Mouse (Mus musculus) forebrain, embryonic 11.5 days (tissue): ENCODE measurements at regions not wholly inside any gene's neighbourhood (a gene's known extent, or its start where the extent isn't known, plus 50 kb on each side); places are given as distances from the start of the nearest gene placed in this dataset.

Experiments used
- ATAC-seq: fragments of 200-750 bp; cut with Nextera tagmentation; replicated peaks from 2 replicates; pipeline ENCODE4 v1.8.0; 2017; ENCODE audit warnings: moderate TSS enrichment; ENCODE audit not compliant: low FRiP score
- DNase-seq: peaks from one replicate; pipeline ENCODE4 v3.0.0-alpha.2; 2017; ENCODE audit warnings: low spot score
- H3K27ac ChIP-seq: fragments of 300-500 bp; sonication (generic); 2 replicates; pipeline ENCODE4 v1.5.1; 2014; ENCODE audit warnings: low read depth, low read length
- H3K27me3 ChIP-seq: fragments of 300-500 bp; sonication (generic); 2 replicates; pipeline ENCODE4 v1.6.1; 2014; ENCODE audit warnings: mild to moderate bottlenecking, low read length, mixed read lengths; ENCODE audit not compliant: control insufficient read depth, insufficient read depth
- H3K36me3 ChIP-seq: fragments of 300-500 bp; sonication (generic); 2 replicates; pipeline ENCODE4 v1.6.1; 2014; ENCODE audit warnings: mild to moderate bottlenecking, low read length, moderate library complexity, mixed read lengths; ENCODE audit not compliant: control insufficient read depth, insufficient read depth
- H3K4me1 ChIP-seq: fragments of 300-500 bp; sonication (generic); replicated peaks from 2 replicates; pipeline ENCODE4 v1.6.1; 2014; ENCODE audit warnings: low read length, mixed read lengths; ENCODE audit not compliant: control insufficient read depth, insufficient read depth
- H3K4me2 ChIP-seq: fragments of 300-500 bp; sonication (generic); 2 replicates; pipeline ENCODE4 v1.6.1; 2014; ENCODE audit warnings: low read depth, mild to moderate bottlenecking, low read length, moderate library complexity, mixed read lengths; ENCODE audit not compliant: severe bottlenecking
- H3K4me3 ChIP-seq: fragments of 300-500 bp; sonication (generic); 2 replicates; pipeline ENCODE4 v1.5.1; 2014; ENCODE audit warnings: low read depth, low read length
- H3K9ac ChIP-seq: fragments of 300-500 bp; sonication (generic); 2 replicates; pipeline ENCODE4 v1.6.1; 2014; ENCODE audit warnings: low read length
- H3K9me3 ChIP-seq: fragments of 300-500 bp; sonication (generic); 2 replicates; pipeline ENCODE4 v1.6.1; 2016; ENCODE audit warnings: low read length, mixed read lengths; ENCODE audit not compliant: control insufficient read depth
- WGBS: fragments of 180-500 bp; shearing (Covaris S2); extraction: QIAGEN DNeasy Blood & Tissue Kit; methylation state at CpG from one replicate; pipeline ENCODE4 v1.1.7; 2014; 5-methylcytosine and 5-hydroxymethylcytosine counted together

DNA sequence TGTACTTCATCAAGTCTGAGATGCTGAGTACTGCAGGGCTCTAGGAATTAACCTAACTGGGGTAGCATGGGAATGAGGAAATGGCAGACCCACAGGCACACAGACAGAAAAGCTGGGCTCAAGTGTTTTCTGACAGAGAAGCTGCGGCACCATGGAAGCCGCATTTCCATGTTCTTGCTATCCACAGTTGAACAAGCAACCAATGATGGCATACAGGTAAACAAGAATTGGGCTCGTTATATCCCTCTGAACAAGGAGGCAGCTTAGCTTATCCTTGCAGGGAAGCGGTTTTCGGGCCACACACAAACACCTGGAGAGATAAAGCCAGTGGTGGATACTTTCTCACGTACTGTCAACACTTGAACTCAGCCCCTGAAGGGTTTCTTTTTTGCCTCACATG, 246.4 kb upstream of the Hs6st1 start:
- Histone ChIP-seq H3K4me3 (no peak overlapping the region), H3K36me3 (no peaks in the 10 kb centered on the region), H3K4me2 (no peak overlapping the region), H3K9ac (no peak overlapping the region), H3K9me3 (no peaks in the 10 kb centered on the region), H3K27ac (no peak overlapping the region), H3K27me3 (no peaks in the 10 kb centered on the region), H3K4me1 (no peaks in the 10 kb centered on the region)
- 95% methylated on average over 6 of the region's 6 CpGs for whole genome bisulfite sequencing
- DNase-seq (no peak), ATAC-seq (no peak)

DNA sequence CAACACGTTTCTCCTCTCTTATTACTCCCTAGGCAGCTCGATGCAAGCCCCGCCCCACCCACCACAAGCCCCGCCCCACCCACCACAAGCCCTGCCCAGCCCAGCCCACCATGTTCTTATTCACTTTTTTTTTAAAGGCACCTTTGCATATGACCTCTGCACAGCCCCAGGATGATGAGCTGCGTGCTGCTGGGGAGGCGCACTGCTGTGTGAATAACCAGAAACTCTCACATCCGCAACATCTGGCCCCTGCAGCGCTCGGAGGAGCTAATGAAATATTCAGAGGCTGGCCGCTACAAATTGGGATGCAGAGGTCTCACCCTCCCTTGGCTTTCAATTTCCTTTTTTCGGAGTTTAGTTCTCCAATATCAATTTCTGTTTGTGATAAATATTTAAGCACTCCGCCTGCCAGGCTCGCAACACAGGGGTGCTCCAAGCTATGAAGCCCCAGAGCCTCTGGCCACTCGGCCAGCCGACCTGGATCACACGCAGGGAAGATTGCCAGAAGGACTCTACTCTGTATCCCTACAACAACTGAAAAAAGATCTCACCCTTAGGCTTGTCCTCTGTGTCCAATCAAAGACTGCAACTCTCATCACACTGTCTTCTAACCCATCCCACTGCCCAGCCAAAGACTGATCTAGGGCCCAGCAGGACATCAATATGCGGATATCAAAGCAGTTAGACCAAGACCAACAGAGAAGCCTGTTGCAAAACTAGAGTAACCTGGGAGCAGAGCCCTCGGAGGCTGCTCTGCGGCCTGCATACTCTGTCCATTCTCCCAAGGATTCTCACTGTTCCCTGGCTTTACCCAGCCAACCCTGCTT, 245.6 kb upstream of the Hs6st1 start:
- 61% methylated on average over 19 of the region's 19 CpGs for WGBS
- DNase-seq = no peak
- no peak for ATAC-seq

GRCm38 (mm10) chr1:35823496-35823895, 244.7 kb upstream of the Hs6st1 start:
- no peak overlapping the region for H3K4me3 ChIP-seq
- no peaks in the 10 kb centered on the region for H3K9me3 ChIP-seq
- H3K9ac ChIP-seq = no peak overlapping the region
- H3K4me1 ChIP-seq = no peaks in the 10 kb centered on the region
- DNase-seq (no peak), ATAC-seq (no peak)
- H3K27me3 ChIP-seq = no peaks in the 10 kb centered on the region
- H3K27ac ChIP-seq = no peak overlapping the region
- WGBS = 96% methylated on average over 4 of the region's 4 CpGs
- no peaks in the 10 kb centered on the region for H3K36me3 ChIP-seq
- H3K4me2 ChIP-seq = no peak overlapping the region

More for the DNA sequence above, 245.6 kb upstream of the Hs6st1 start:
- no peak overlapping the region for H3K27ac ChIP-seq
- H3K36me3 ChIP-seq = no peaks in the 10 kb centered on the region
- no peak overlapping the region for H3K4me2 ChIP-seq
- no peak overlapping the region for H3K4me3 ChIP-seq
- H3K27me3 ChIP-seq = no peaks in the 10 kb centered on the region
- H3K4me1 ChIP-seq = no peaks in the 10 kb centered on the region
- no peaks in the 10 kb centered on the region for H3K9me3 ChIP-seq
- no peak overlapping the region for H3K9ac ChIP-seq

GRCm38 (mm10) chr1:35823981-35824880, 244.0 kb upstream of the Hs6st1 start:
- Histone ChIP-seq H3K4me2 (no peak overlapping the region), H3K9me3 (no peaks in the 10 kb centered on the region), H3K36me3 (no peaks in the 10 kb centered on the region), H3K27ac (no peak overlapping the region), H3K27me3 (no peaks in the 10 kb centered on the region), H3K9ac (no peak overlapping the region), H3K4me1 (no peaks in the 10 kb centered on the region), H3K4me3 (no peak overlapping the region)
- 72% methylated on average over 23 of the region's 24 CpGs for WGBS
- DNase-seq = no peak
- ATAC-seq = no peak

DNA sequence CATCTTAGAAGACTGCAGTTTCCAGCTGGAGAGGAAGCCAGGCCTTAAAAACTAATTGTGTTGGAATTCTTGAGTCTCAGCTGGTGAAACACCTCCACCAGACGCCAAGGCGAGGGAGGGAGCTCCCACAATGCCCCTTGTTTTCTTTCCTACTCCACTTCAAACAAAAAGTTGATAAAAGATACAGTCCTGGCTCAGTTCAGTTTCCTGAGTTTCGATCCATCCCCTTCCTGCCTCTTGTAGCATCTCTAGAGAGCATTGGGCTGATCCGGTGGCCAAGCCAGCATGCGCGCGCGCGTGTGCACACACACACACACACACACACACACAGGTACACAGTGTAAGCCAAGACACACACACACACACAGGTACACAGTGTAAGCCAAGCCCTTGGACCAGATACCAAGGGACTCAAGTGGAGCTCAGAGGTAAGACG, 242.7 kb upstream of the Hs6st1 start:
- ATAC-seq (no peak), DNase-seq (no peak)
- H3K27me3 ChIP-seq = no peaks in the 10 kb centered on the region
- no peaks in the 10 kb centered on the region for H3K36me3 ChIP-seq
- no peak overlapping the region for H3K9ac ChIP-seq
- no peaks in the 10 kb centered on the region for H3K9me3 ChIP-seq
- H3K27ac ChIP-seq = no peak overlapping the region
- WGBS = 82% methylated on average over 10 of the region's 10 CpGs
- no peak overlapping the region for H3K4me3 ChIP-seq
- no peak overlapping the region for H3K4me2 ChIP-seq
- no peaks in the 10 kb centered on the region for H3K4me1 ChIP-seq

GRCm38 (mm10) chr1:35826575-35827114, 241.6 kb upstream of the Hs6st1 start:
- no peaks in the 10 kb centered on the region for H3K9me3 ChIP-seq
- ATAC-seq (no peak), DNase-seq (no peak)
- H3K4me1 ChIP-seq = no peaks in the 10 kb centered on the region
- H3K9ac ChIP-seq = no peak overlapping the region
- WGBS = 85% methylated on average over 7 of the region's 7 CpGs
- no peak overlapping the region for H3K4me3 ChIP-seq
- H3K36me3 ChIP-seq = no peaks in the 10 kb centered on the region
- no peak overlapping the region for H3K4me2 ChIP-seq
- no peaks in the 10 kb centered on the region for H3K27me3 ChIP-seq
- H3K27ac ChIP-seq = no peak overlapping the region

- Histone ChIP-seq H3K27me3 (no peaks in the 10 kb centered on the region), H3K9ac (no peak overlapping the region), H3K36me3 (no peaks in the 10 kb centered on the region), H3K9me3 (no peaks in the 10 kb centered on the region), H3K27ac (no peak overlapping the region), H3K4me1 (no peaks in the 10 kb centered on the region), H3K4me2 (no peak overlapping the region), H3K4me3 (no peak overlapping the region)
- ATAC-seq = no peak
- 82% methylated on average over 3 of the region's 3 CpGs for WGBS
- DNase-seq = peak; percentile 23
These were observed 240.7 kb upstream of the Hs6st1 start for GRCm38 (mm10) chr1:35827471-35827870.

- WGBS = 81% methylated on average over 7 of the region's 7 CpGs
- ATAC-seq (no peak), DNase-seq (no peak)
- Histone ChIP-seq H3K27me3 (no peaks in the 10 kb centered on the region), H3K27ac (no peak overlapping the region), H3K4me2 (no peak overlapping the region), H3K4me3 (no peak overlapping the region), H3K4me1 (no peaks in the 10 kb centered on the region), H3K36me3 (no peaks in the 10 kb centered on the region), H3K9me3 (no peaks in the 10 kb centered on the region), H3K9ac (no peak overlapping the region)
These were observed 234.0 kb upstream of the Hs6st1 start for GRCm38 (mm10) chr1:35834180-35834579.
